Mouse (Mus musculus) ES-E14 (cell line): Measurements from ENCODE around the gene C2cd3. TPM values are rescaled to one million over a fixed set of nuclear protein-coding genes. Genes with fewer than 3 reads are reported as not detected.
"Not testable (repeated sequence)": the region's sequence is repeated elsewhere in the genome, so short reads cannot be mapped to it uniquely, and the experiment has no call there.

Experiments
- DNase-seq: peaks from one replicate; pipeline ENCODE4 v3.0.0-alpha.2; 2013; ENCODE audit warnings: low read depth, low spot score
- H3K27ac ChIP-seq: 2 replicates; pipeline ENCODE4 v1.5.1; 2012; ENCODE audit warnings: low read depth, mild to moderate bottlenecking, low read length, moderate library complexity, mixed read lengths; ENCODE audit not compliant: poor library complexity, insufficient read depth, severe bottlenecking
- H3K36me3 ChIP-seq: 2 replicates; pipeline ENCODE4 v1.6.1; 2012; ENCODE audit warnings: mild to moderate bottlenecking, low read length, moderate library complexity, mixed read lengths; ENCODE audit not compliant: control insufficient read depth, poor library complexity, insufficient read depth, severe bottlenecking
- H3K4me1 ChIP-seq, 2 experiments: fragments of 150-350 bp in 1 of 2; sonication (generic) in 1 of 2; 2 replicates each; pipeline ENCODE4 v1.6.1; 2012; ENCODE audit warnings: low read length in 2 of 2, mild to moderate bottlenecking in 1 of 2, mixed read lengths in 1 of 2; ENCODE audit not compliant: control insufficient read depth in 2 of 2, insufficient read depth in 2 of 2, poor library complexity in 1 of 2
- H3K4me3 ChIP-seq, 2 experiments: fragments of 150-350 bp in 1 of 2; sonication (generic) in 1 of 2; 2 replicates each; pipeline ENCODE4 v1.5.1; 2012; ENCODE audit warnings: low read length in 2 of 2, low read depth in 1 of 2, mild to moderate bottlenecking in 1 of 2, mixed read lengths in 1 of 2; ENCODE audit not compliant: insufficient read depth in 1 of 2, poor library complexity in 1 of 2, severe bottlenecking in 1 of 2
- H3K9ac ChIP-seq: 2 replicates; pipeline ENCODE4 v1.6.1; 2012; ENCODE audit warnings: low read depth, mild to moderate bottlenecking, low read length, mixed read lengths; ENCODE audit not compliant: poor library complexity, insufficient read depth, severe bottlenecking
- H3K9me3 ChIP-seq: fragments of 150-350 bp; sonication (generic); 2 replicates; pipeline ENCODE4 v1.6.1; 2012; ENCODE audit warnings: low read depth, mild to moderate bottlenecking, low read length; ENCODE audit not compliant: control insufficient read depth, insufficient read depth
- CHD2 ChIP-seq: IDR thresholded peaks from 2 replicates; pipeline ENCODE4 v1.6.1; 2014; ENCODE audit warnings: mild to moderate bottlenecking, low read depth, low read length, inconsistent platforms
- HCFC1 ChIP-seq: IDR thresholded peaks from 2 replicates; pipeline ENCODE4 v1.6.1; 2012; ENCODE audit warnings: low read length, inconsistent platforms, borderline replicate concordance; ENCODE audit not compliant: insufficient read depth
- MAFK ChIP-seq: IDR thresholded peaks from 2 replicates; pipeline ENCODE4 v1.6.1; 2014; ENCODE audit warnings: mild to moderate bottlenecking, low read depth, low read length, inconsistent platforms; ENCODE audit not compliant: insufficient read depth
- ZC3H11A ChIP-seq: IDR thresholded peaks from 2 replicates; pipeline ENCODE4 v1.6.1; 2012; ENCODE audit warnings: low read depth, mild to moderate bottlenecking, inconsistent platforms, low read length, borderline replicate concordance
- ZNF384 ChIP-seq: IDR thresholded peaks from 2 replicates; pipeline ENCODE4 v1.6.1; 2012; ENCODE audit warnings: low read depth, low read length, inconsistent platforms
- in situ Hi-C, 2 experiments: fragments of 600-800 bp; cut with MboI; formaldehyde crosslinking; loops; one replicate each; pipeline ENCODE4 v1.15.1; 2025; ENCODE audit warnings: low sequenced_read_pairs in 2 of 2, inconsistent platforms in 1 of 2; ENCODE audit not compliant: unreplicated experiment in 2 of 2
- total RNA-seq: library from RNA; depleted of rRNA; stranded (reverse); fragments of 300-350 nt; gene quantifications from 2 replicates; pipeline ENCODE4 v1.2.3, GENCODE M21; 2012

Gene C2cd3
- total RNA-seq, 1 experiment = 10.9 TPM

DNA sequence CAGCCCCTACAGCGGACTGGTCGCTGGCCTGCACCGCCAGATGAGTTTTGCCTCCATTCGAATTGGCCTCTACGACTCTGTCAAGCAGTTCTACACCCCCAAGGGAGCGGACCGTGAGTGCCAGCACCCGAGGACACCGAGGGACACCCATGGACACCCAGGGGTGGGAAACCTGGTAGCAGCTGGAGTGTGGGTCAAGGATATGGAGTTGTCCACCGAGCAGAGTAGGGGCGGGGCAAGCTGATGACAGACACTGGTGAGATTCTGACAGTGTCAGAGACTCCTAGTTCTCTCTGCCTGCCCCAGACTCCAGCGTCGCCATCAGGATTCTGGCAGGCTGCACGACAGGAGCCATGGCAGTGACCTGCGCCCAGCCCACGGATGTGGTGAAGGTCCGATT, 108.1 kb downstream of the C2cd3 start:
- TF ChIP-seq HCFC1 = no peak
- TF ChIP-seq MAFK = no peak
- no peak for TF ChIP-seq ZC3H11A
- TF ChIP-seq ZNF384 = no peak
- TF ChIP-seq CHD2 = no peak
- in situ Hi-C loops = no loop called here

DNA sequence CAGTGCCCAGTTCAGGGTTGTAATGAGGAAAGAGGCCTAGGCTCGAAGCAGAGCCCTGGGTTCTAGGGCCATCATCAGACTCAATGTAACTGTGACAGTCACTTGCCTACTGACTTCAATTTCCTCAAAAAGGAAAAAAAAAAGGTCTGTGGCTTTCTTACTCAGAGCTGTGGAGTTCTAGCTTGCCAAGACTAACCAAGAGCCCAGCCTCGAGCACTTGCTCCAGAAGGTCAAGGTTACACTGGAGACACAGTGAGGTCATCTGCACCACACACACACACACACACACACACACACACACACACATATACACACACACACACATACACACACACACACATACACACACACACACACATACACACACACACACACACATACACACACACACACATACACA, 110.0 kb downstream of the C2cd3 start:
- H3K4me3 ChIP-seq, H3K27ac ChIP-seq, H3K9me3 ChIP-seq, H3K4me1 ChIP-seq, H3K36me3 ChIP-seq, H3K9ac ChIP-seq, in situ Hi-C loops, DNase-seq: not testable (repeated sequence)

More for the DNA sequence above, 108.1 kb downstream of the C2cd3 start:
- Histone ChIP-seq H3K27ac (no peak overlapping the region), H3K4me3 (peak overlapping the region; percentile 4 to 36; a peak in 3 of 4 replicates), H3K36me3 (no peaks in the 10 kb centered on the region), H3K9ac (0 out of 2 replicates have a peak overlapping the region, but pooled peaks have one; percentile 0), H3K4me1 (peaks cover 0 to 6% of the 10 kb centered on the region in 2 experiments; a peak in 1 of 4 replicates), H3K9me3 (no peaks in the 10 kb centered on the region)
- DNase-seq = no peak

DNA sequence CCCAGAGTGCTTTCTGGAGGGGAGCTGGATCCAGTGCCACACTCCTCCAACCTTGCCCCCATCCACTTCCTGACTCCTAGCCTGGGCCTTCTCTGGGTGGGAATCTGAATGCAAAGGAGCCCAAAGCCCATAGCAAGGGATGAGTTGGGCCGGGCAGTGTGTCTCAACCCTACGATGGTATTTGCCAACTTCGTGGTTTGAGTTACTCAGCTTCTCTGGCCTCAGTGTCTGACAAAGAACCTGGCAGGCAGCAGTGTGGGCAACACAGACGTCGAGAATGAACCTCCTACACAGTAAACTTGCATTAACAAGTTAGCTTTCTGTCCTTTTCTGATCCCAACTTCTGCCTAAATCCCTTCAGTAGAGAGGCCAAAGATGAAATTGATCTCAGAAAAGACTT, 112.5 kb downstream of the C2cd3 start:
- in situ Hi-C loops = no loop called here
- no peak for DNase-seq
- Histone ChIP-seq H3K4me1 (peaks cover 0 to 3% of the 10 kb centered on the region in 2 experiments; a peak in 1 of 4 replicates), H3K36me3 (no peaks in the 10 kb centered on the region), H3K9me3 (no peaks in the 10 kb centered on the region), H3K9ac (no peak overlapping the region), H3K4me3 (no peak overlapping the region), H3K27ac (no peak overlapping the region)
- no peak for TF ChIP-seq CHD2
- no peak for TF ChIP-seq ZC3H11A
- no peak for TF ChIP-seq HCFC1
- TF ChIP-seq ZNF384 = no peak
- no peak for TF ChIP-seq MAFK

DNA sequence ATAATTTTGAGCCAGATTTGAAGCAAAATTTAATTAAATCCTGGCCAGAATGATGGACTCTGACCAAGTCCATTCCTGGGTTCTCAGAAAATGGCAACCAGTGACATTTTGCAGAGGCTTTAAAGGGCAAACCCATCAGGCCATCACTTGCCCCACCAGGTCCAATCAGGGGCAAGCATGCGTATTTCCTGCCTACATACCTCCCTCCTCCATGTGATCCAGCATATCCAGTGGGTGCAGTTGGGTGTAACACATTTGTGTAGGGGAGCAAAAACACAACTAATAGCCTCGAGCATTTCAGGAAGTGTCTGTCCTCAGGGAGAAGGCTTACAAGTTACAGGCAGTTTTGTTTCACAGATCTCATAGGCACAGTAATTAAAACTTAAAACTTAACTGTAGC, 115.3 kb downstream of the C2cd3 start:
- Histone ChIP-seq H3K36me3 (no peaks in the 10 kb centered on the region), H3K4me3 (no peak overlapping the region), H3K9ac (no peak overlapping the region), H3K9me3 (no peaks in the 10 kb centered on the region), H3K4me1 (no peaks in the 10 kb centered on the region), H3K27ac (no peak overlapping the region)
- in situ Hi-C loops = no loop called here
- DNase-seq = no peak
- TF ChIP-seq MAFK (no peak), ZC3H11A (no peak), HCFC1 (no peak), ZNF384 (no peak), CHD2 (no peak)

DNA sequence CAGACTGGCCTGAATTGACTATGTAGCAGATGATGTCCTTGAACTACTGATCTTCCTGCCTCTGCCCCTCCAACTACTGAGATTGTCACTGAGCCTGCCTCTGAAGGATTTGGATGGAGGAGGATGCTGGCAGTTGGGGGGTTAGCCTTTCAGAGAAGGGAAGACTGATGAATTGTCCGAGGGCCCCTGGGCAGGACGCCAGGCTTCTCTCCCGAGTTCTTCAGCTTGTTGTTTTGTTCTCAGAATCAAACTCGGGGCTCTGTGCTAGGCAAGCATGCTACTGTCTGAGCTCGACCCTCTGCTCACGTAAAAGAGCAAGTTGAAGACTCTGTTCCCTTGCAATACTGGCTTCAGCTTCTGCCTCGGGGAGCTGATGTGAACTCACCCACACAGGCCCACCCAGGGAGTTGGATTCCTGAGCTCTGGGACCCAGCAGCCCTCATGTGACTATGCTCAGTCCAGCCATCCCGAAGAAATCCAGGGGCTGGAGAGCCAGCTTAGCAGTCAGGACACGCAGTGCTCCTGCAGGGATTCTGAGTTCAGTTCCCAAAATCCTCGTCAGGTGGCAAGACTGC, 116.5 kb downstream of the C2cd3 start:
- Histone ChIP-seq H3K9ac (no peak overlapping the region), H3K36me3 (no peaks in the 10 kb centered on the region), H3K9me3 (no peaks in the 10 kb centered on the region), H3K4me1 (no peaks in the 10 kb centered on the region), H3K4me3 (no peak overlapping the region), H3K27ac (no peak overlapping the region)
- in situ Hi-C loops = no loop called here
- no peak for TF ChIP-seq ZC3H11A
- TF ChIP-seq CHD2 = no peak
- TF ChIP-seq ZNF384 = no peak
- no peak for TF ChIP-seq MAFK
- TF ChIP-seq HCFC1 = no peak
- DNase-seq = no peak
